Mouse (Mus musculus) liver, embryonic 14.5 days (tissue): ENCODE data around the gene Gm10031. TPM values are rescaled to one million over a fixed set of nuclear protein-coding genes. Genes with fewer than 3 reads are reported as not detected.
A peak's percentile ranks its signal among the peaks of the same experiment; 100 is the strongest.

Experiments
- ATAC-seq: fragments of 200-750 bp; cut with Nextera tagmentation; 2 replicates; pipeline ENCODE4 v1.8.0; 2017; ENCODE audit warnings: moderate number of reproducible peaks, mild to moderate bottlenecking, moderate library complexity; ENCODE audit not compliant: insufficient read depth
- DNase-seq, 3 experiments: peaks; one replicate each; pipeline ENCODE4 v3.0.0-alpha.2; 2012 to 2013; ENCODE audit warnings: low read depth in 3 of 3, low spot score in 3 of 3
- H3K27ac ChIP-seq: fragments of 300-500 bp; sonication (generic); 2 replicates; pipeline ENCODE4 v1.5.1; 2014; ENCODE audit warnings: moderate library complexity, mild to moderate bottlenecking, control low read depth, inconsistent platforms
- H3K27me3 ChIP-seq: fragments of 300-500 bp; sonication (generic); 2 replicates; pipeline ENCODE4 v1.6.1; 2014; ENCODE audit warnings: mild to moderate bottlenecking, low read length, moderate library complexity; ENCODE audit not compliant: control insufficient read depth, insufficient read depth
- H3K36me3 ChIP-seq: fragments of 300-500 bp; sonication (generic); replicated peaks from 2 replicates; pipeline ENCODE4 v1.6.1; 2014; ENCODE audit warnings: low read depth; ENCODE audit not compliant: control insufficient read depth, insufficient read depth
- H3K4me1 ChIP-seq, 2 experiments: fragments of 200-500 bp in 1 of 2; fragments of 300-500 bp in 1 of 2; sonication (generic) in 1 of 2; replicated peaks; 2 replicates each; pipeline ENCODE4 v1.6.1; 2012 to 2014; ENCODE audit warnings: antibody characterized with exemption in 1 of 2, inconsistent platforms in 1 of 2, low read length in 1 of 2; ENCODE audit not compliant: control insufficient read depth in 2 of 2, insufficient read depth in 2 of 2
- H3K4me2 ChIP-seq: fragments of 300-500 bp; sonication (generic); 2 replicates; pipeline ENCODE4 v1.6.1; 2014; ENCODE audit warnings: low read depth, mild to moderate bottlenecking, control low read depth, moderate library complexity
- H3K4me3 ChIP-seq, 2 experiments: fragments of 200-500 bp in 1 of 2; fragments of 300-500 bp in 1 of 2; sonication (generic) in 1 of 2; 2 replicates each; pipeline ENCODE4 v1.5.1; 2012 to 2014; ENCODE audit warnings: low read depth in 2 of 2, low read length in 2 of 2, mild to moderate bottlenecking in 2 of 2, control low read depth in 1 of 2, inconsistent platforms in 1 of 2, moderate library complexity in 1 of 2; ENCODE audit not compliant: insufficient read depth in 1 of 2
- H3K9ac ChIP-seq: fragments of 300-500 bp; sonication (generic); replicated peaks from 2 replicates; pipeline ENCODE4 v1.6.1; 2014; ENCODE audit warnings: mild to moderate bottlenecking, control low read depth, moderate library complexity
- H3K9me3 ChIP-seq: fragments of 300-500 bp; sonication (generic); 2 replicates; pipeline ENCODE4 v1.6.1; 2016; ENCODE audit warnings: low read length, mixed read lengths; ENCODE audit not compliant: control insufficient read depth
- CTCF ChIP-seq: IDR thresholded peaks from 2 replicates; pipeline ENCODE4 v1.5.1; 2016; ENCODE audit warnings: antibody characterized with exemption, low read depth, control low read depth
- EP300 ChIP-seq: IDR thresholded peaks from 2 replicates; pipeline ENCODE4 v1.6.1; 2016; ENCODE audit warnings: antibody characterized with exemption, low read depth
- WGBS: fragments of 180-500 bp; shearing (Covaris S2); extraction: QIAGEN DNeasy Blood & Tissue Kit; methylation state at CpG from one replicate; pipeline ENCODE4 v1.1.7; 2014; ENCODE audit not compliant: insufficient replicate concordance; 5-methylcytosine and 5-hydroxymethylcytosine counted together
- polyA plus RNA-seq, 2 experiments: library from polyadenylated mRNA; depleted of rRNA in 1 of 2; stranded (reverse) in 1 of 2; unstranded in 1 of 2; fragments of >200 nt; fragmentation: Nextera tagmentation in 1 of 2; extraction: Ambion mirVana in 1 of 2; gene quantifications; 2 replicates each; pipeline versions ENCODE4 v1.2.1 to v1.2.3; 2012 to 2014

Gene Gm10031
- polyA plus RNA-seq, 2 experiments: 2.1 TPM; not detected in 1

DNA sequence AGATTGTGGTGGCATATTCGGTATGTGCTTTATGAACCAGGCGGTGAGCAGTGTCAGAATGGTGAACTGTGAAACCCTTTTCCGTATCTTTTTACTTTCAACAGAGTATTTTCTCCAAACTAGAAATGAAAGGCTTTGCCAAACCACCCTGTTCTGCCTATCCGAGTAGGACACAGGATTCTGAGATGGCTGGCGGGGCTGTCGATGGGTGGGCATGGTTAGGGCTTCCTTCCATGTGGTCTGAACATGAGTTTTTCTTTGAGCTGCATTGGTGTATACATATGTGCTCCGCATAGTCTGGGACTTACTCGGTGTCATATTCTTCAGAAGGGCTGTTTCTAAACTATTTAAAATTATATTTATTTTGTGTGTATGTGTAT, 35.8 kb downstream of the Gm10031 start:
- Histone ChIP-seq H3K9ac (peak overlapping the region; percentile 79), H3K4me2 (peak overlapping the region; percentile 82), H3K36me3 (no peaks in the 10 kb centered on the region), H3K9me3 (no peaks in the 10 kb centered on the region), H3K27ac (no peak overlapping the region), H3K4me1 (peaks cover 9 to 14% of the 10 kb centered on the region in 2 experiments), H3K4me3 (peak overlapping the region; percentile 86), H3K27me3 (no peaks in the 10 kb centered on the region)
- WGBS: 19% methylated on average over 8 of the region's 8 CpGs
- ATAC-seq (no peak), DNase-seq (no peak)
- TF ChIP-seq EP300: no peak
- TF ChIP-seq CTCF: no peak

GRCm38 (mm10) chr1:156560500-156560899, 36.7 kb downstream of the Gm10031 start:
- peaks cover 9 to 14% of the 10 kb centered on the region in 2 experiments for H3K4me1 ChIP-seq
- no peak for ATAC-seq
- no peaks in the 10 kb centered on the region for H3K27me3 ChIP-seq
- TF ChIP-seq CTCF (no peak), EP300 (no peak)
- H3K36me3 ChIP-seq: no peaks in the 10 kb centered on the region
- H3K4me2 ChIP-seq: peak overlapping the region; percentile 19; the same call in 1 of the 2 replicates
- no peak overlapping the region for H3K9ac ChIP-seq
- no peaks in the 10 kb centered on the region for H3K9me3 ChIP-seq
- WGBS: 62% methylated on average over 9 of the region's 9 CpGs
- no peak overlapping the region for H3K27ac ChIP-seq
- no peak overlapping the region for H3K4me3 ChIP-seq
- no peak for DNase-seq

GRCm38 (mm10) chr1:156565328-156565727, 41.5 kb downstream of the Gm10031 start:
- H3K9ac ChIP-seq: no peak overlapping the region
- no peak overlapping the region for H3K4me3 ChIP-seq
- no peak for DNase-seq
- TF ChIP-seq CTCF (no peak), EP300 (no peak)
- WGBS: 75% methylated on average over 2 of the region's 2 CpGs
- H3K27ac ChIP-seq: no peak overlapping the region
- no peaks in the 10 kb centered on the region for H3K9me3 ChIP-seq
- no peaks in the 10 kb centered on the region for H3K27me3 ChIP-seq
- no peak overlapping the region for H3K4me2 ChIP-seq
- H3K36me3 ChIP-seq: no peaks in the 10 kb centered on the region
- ATAC-seq: no peak
- peaks cover 2 to 4% of the 10 kb centered on the region in 2 experiments; a peak in 1 of 4 replicates for H3K4me1 ChIP-seq

DNA sequence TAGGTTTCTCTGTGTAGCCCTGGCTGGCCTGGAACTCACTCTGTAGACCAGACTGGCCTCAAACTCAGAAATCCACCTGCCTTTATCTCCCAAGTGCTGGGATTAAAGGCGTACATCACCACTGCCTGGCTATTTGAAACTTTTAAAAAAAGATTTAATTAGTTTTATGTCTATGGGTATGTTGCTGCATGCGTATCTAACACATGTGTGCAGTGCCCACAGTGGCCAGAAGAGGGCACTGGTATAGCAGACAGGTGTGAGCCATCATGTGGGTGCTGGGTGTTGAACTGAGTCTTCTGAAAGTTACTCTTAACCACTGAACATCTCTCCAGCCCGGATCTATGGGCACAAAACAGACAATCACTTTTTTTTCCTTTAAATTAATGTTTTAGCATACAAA, 42.3 kb downstream of the Gm10031 start:
- 74% methylated on average over 3 of the region's 3 CpGs for WGBS
- TF ChIP-seq EP300 (no peak), CTCF (peak; percentile 74)
- H3K4me2 ChIP-seq: no peak overlapping the region
- no peaks in the 10 kb centered on the region for H3K9me3 ChIP-seq
- DNase-seq (peak in 2 of 3 experiments; percentile 17 to 26), ATAC-seq (no peak)
- no peaks in the 10 kb centered on the region for H3K27me3 ChIP-seq
- no peak overlapping the region for H3K27ac ChIP-seq
- no peaks in the 10 kb centered on the region for H3K36me3 ChIP-seq
- no peak overlapping the region for H3K4me3 ChIP-seq
- no peak overlapping the region for H3K9ac ChIP-seq
- no peaks in the 10 kb centered on the region for H3K4me1 ChIP-seq

GRCm38 (mm10) chr1:156569615-156570014, 45.8 kb downstream of the Gm10031 start:
- Histone ChIP-seq H3K9ac (no peak overlapping the region), H3K4me3 (no peak overlapping the region), H3K36me3 (no peaks in the 10 kb centered on the region), H3K4me1 (no peaks in the 10 kb centered on the region), H3K27me3 (no peaks in the 10 kb centered on the region), H3K4me2 (no peak overlapping the region), H3K9me3 (no peaks in the 10 kb centered on the region), H3K27ac (no peak overlapping the region)
- no peak for TF ChIP-seq CTCF
- no peak for TF ChIP-seq EP300
- DNase-seq (no peak), ATAC-seq (no peak)
- WGBS: 64% methylated on average over 4 of the region's 4 CpGs
